Mouse (Mus musculus): Measurements from ENCODE around the gene Twf1. TPM values are rescaled to one million over a fixed set of nuclear protein-coding genes. Genes with fewer than 3 reads are reported as not detected.
A peak's percentile ranks its signal among the peaks of the same experiment; 100 is the strongest.

Gene Twf1
- polyA plus RNA-seq, 1 experiment from 2014 or later = 88.9 TPM

DNA sequence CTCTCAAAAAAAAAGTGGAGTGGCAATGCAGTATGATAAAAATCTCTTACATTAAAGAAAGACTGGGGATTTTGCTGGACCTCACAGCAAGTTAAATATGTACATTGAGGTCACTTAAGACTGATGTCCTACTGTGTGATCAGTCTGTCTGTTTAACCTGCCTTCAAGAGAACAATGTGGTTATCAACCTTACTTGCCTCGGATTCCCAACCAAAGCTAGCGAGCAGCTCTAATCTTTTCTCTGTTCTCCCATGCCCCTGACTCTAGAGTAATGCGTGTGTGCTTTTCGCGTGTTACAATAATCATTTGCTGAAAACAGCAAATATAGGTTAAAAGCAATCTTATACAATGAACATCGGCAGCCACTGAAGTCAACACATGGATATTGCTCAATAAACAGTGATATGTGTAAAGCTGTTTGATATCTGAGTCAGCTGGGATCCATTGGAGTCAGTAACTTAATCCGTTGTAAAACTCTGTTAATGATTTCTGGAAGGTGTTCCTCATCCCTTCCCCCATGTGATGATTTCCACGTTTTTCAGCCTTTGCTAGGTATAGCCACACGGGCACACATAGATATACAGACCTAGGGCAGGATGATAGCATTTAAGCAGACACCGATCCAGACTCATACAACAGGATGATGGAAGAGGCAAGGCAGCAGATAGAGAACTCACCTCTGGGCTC lies 21.1 kb downstream of the Twf1 start:
- no peak overlapping the region for H3K9ac ChIP-seq
- no peak overlapping the region for H3K4me3 ChIP-seq (replicated peaks)
- no peak overlapping the region for H3K4me2 ChIP-seq
- ATAC-seq (replicated peaks; ENCODE audit: low FRiP score) = no peak
- H3K27me3 ChIP-seq = no peaks in the 10 kb centered on the region
- WGBS = 82% methylated on average over 10 of the region's 10 CpGs
- H3K36me3 ChIP-seq = peaks cover 3% of the 10 kb centered on the region; the same call in 1 of the 2 replicates
- H3K4me1 ChIP-seq = no peaks in the 10 kb centered on the region
- H3K9me3 ChIP-seq (replicated peaks) = no peaks in the 10 kb centered on the region
- no peak overlapping the region for H3K27ac ChIP-seq

DNA sequence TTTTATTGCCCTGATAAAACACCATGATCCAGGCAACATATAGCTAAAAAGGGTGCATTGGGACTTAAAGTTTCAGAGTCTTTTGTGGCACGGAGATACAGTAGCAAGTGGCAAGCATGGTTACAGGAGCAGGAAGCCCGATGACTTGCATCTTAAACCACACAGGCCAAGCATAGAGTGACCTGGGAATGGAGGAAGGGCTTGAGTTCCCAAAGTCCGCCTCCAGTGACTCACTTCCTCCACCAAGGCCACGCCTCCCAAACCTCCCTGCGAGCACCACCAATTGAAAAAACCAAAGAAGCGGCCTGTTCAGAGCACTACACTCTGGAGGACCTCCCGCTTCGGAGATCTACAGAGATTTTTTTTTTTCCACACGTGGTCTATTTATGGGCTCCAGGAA lies 23.8 kb downstream of the Twf1 start:
- 89% methylated on average over 9 of the region's 9 CpGs for WGBS
- Histone ChIP-seq H3K4me1 (no peaks in the 10 kb centered on the region), H3K27me3 (no peaks in the 10 kb centered on the region), H3K4me2 (no peak overlapping the region), H3K27ac (no peak overlapping the region), H3K9me3 (replicated peaks) (no peaks in the 10 kb centered on the region), H3K9ac (no peak overlapping the region), H3K36me3 (peaks cover 9% of the 10 kb centered on the region), H3K4me3 (replicated peaks) (no peak overlapping the region)
- ATAC-seq (replicated peaks; ENCODE audit: low FRiP score) = no peak

DNA sequence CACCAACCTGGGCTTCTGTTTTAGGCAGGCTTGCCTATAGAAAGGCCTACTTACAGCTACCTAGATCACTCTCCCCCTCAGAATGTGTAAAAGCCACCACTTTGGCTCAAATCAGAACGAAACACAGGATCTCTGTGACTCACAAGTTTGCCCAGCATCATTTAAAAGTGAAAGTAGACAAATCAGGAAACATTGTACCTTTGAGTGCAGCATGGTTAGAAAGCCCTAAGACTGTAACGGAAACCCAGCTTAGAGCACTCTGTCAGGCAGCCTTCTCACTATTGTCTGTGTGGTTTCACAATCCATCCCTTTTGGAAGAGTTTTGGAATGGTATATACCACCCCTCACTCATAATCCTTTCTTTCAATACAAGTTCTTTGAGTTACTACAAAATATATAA lies 24.8 kb downstream of the Twf1 start:
- Histone ChIP-seq H3K36me3 (peaks cover 9% of the 10 kb centered on the region), H3K9me3 (replicated peaks) (no peaks in the 10 kb centered on the region), H3K27me3 (no peaks in the 10 kb centered on the region), H3K4me2 (no peak overlapping the region), H3K9ac (no peak overlapping the region), H3K4me3 (replicated peaks) (no peak overlapping the region), H3K27ac (no peak overlapping the region), H3K4me1 (no peaks in the 10 kb centered on the region)
- no peak for ATAC-seq (replicated peaks; ENCODE audit: low FRiP score)
- WGBS = 86% methylated on average over 2 of the region's 2 CpGs

DNA sequence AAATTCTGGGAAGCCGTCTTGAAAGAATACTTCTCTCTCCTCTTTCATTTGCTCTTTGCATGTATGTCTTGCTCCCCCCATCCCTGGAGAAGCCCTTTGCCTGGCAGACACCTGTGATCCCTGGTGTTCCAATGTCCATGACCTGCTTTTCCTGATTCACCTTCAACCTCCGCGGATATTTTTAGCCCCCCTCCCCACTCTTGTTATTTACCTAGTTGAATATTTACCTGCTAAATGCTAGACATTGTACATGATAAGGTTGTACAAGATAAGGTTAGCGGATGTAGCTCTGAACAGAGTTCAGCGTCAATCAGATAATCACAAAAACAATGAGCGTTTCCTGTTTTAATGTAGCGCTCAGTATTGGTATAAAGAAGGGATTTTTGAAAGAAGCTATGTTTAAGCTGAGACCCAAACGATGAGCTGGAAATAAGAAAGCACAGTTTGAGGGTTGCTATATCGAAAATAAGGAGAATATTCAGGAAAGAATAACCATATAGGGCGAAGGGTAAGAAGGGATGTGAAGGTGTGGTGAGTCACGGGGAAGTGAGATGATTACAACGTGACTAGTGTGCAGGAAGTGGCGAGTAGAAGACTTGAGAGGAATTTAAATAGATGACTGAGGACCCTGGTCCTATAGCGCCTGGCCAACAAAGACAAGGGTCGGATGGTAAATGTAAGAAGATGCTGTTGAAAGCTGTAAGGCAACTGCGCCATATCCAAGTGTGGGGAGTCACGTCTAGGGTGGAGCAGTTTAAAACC lies 30.6 kb downstream of the Twf1 start:
- Histone ChIP-seq H3K9me3 (replicated peaks) (no peaks in the 10 kb centered on the region), H3K9ac (no peak overlapping the region), H3K27me3 (no peaks in the 10 kb centered on the region), H3K4me1 (no peaks in the 10 kb centered on the region), H3K4me3 (replicated peaks) (no peak overlapping the region), H3K36me3 (peaks cover 18% of the 10 kb centered on the region), H3K27ac (no peak overlapping the region), H3K4me2 (no peak overlapping the region)
- no peak for ATAC-seq (replicated peaks; ENCODE audit: low FRiP score)
- WGBS = 80% methylated on average over 17 of the region's 17 CpGs

DNA sequence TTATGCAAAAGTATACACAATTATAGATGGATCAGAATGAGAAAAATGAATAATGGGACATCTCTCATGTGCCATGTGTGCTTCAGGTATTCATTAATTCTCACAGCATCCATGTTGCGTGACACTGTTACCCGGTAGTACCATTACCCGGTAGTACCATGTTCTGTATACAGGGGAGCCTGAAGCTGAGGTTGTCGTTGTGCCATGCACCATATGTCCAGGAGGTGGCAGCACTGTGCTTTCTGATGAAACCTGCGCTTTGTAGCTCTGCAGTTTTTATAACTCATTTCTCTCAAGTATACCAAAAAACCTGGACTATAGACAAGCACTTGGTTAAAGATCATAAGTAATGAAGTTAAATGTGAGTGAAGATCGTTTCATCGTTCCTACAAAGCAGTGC lies 32.2 kb downstream of the Twf1 start:
- no peak; the same call in 1 of the 2 replicates for ATAC-seq (replicated peaks; ENCODE audit: low FRiP score)
- no peaks in the 10 kb centered on the region for H3K27me3 ChIP-seq
- H3K4me1 ChIP-seq = no peaks in the 10 kb centered on the region

DNA sequence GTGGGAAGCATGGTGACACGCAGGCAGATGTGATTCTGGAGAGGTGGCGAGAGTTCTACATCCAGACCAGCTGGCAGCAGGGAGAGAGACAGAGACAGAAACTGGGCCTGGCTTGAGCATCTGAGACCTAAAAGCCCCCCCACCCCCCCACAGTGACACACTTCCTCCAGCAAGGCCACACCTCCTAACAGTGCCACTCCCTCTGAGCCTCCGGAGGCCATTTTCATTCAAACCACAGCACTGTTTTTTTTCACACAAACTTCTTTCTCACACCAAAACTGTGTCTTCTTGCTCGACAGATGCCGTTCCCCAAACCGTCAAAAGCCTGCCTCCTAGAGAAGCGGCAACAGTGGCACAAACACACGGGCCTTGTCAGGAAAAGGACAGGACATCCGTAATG lies 36.2 kb downstream of the Twf1 start:
- no peak overlapping the region for H3K4me3 ChIP-seq (replicated peaks)
- H3K9me3 ChIP-seq (replicated peaks) = 0 out of 2 replicates have a peak, but pooled peaks cover 4% of the 10 kb centered on the region
- no peak for ATAC-seq (replicated peaks; ENCODE audit: low FRiP score)
- peaks cover 40% of the 10 kb centered on the region for H3K36me3 ChIP-seq
- WGBS = 92% methylated on average over 9 of the region's 9 CpGs
- H3K4me2 ChIP-seq = no peak overlapping the region
- no peaks in the 10 kb centered on the region for H3K27me3 ChIP-seq
- no peak overlapping the region for H3K27ac ChIP-seq
- H3K4me1 ChIP-seq = no peaks in the 10 kb centered on the region
- no peak overlapping the region for H3K9ac ChIP-seq

More for the DNA sequence above, 32.2 kb downstream of the Twf1 start:
- H3K4me2 ChIP-seq = no peak overlapping the region
- H3K4me3 ChIP-seq (replicated peaks) = no peak overlapping the region
- WGBS = 24% methylated on average over 7 of the region's 7 CpGs
- H3K9ac ChIP-seq = no peak overlapping the region
- no peak overlapping the region for H3K27ac ChIP-seq
- H3K9me3 ChIP-seq (replicated peaks) = no peaks in the 10 kb centered on the region
- peaks cover 24% of the 10 kb centered on the region for H3K36me3 ChIP-seq

DNA sequence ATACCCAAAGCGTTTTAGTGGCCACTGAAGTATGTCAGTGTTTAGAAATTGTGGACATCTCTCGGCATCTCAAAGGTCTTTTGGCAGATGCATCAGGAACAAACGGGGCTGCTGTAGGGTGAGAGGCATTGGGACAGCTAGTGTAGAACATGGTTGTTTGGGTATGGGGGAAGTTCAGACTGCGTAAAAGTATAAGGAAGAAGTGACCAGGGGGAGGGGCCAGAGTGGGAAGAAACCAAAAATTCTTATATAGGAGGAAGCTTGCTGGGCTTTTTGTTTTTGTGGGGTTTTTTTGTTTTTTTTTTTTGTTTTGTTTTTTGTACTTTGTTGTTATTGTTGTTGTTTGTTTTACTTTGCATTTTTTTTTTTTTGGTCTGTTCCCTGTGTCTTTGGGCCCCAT lies 44.8 kb downstream of the Twf1 start:
- H3K27ac ChIP-seq = no peak overlapping the region
- no peak overlapping the region for H3K9ac ChIP-seq
- H3K27me3 ChIP-seq = no peaks in the 10 kb centered on the region
- peaks cover 11% of the 10 kb centered on the region; the same call in 1 of the 2 replicates for H3K36me3 ChIP-seq
- no peak overlapping the region for H3K4me3 ChIP-seq (replicated peaks)
- H3K4me1 ChIP-seq = peaks cover 9% of the 10 kb centered on the region; the same call in 1 of the 2 replicates
- H3K9me3 ChIP-seq (replicated peaks) = no peaks in the 10 kb centered on the region
- no peak for ATAC-seq (replicated peaks; ENCODE audit: low FRiP score)
- H3K4me2 ChIP-seq = no peak overlapping the region
- WGBS = 85% methylated on average over 4 of the region's 4 CpGs

DNA sequence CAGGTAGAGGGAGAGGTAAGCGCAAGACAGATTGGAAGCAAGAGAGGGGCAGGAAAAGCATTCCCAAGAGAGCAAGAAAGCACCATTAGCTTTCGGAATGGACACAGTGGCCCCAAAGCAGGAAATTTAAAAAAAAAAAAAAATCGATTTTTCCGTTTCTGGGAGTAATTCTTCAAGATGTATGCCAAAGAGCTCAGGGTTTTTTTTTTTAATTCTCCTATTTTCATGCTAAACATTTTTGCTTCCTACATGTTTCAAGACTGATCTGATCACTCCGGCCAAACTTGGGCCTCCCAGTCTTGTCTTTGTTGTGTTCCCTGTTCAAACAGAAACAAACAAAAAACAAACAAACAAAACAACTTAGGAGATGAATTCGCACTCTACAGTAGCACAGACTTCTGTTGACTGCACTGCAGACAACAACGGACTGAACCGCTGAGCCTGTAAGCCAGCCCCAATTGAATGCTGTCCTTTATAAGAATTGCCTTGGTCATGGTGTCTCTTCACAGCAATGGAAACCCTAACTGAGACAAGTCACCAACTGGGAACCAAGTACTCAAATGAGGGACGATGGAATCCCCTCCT lies 45.5 kb downstream of the Twf1 start:
- 41% methylated on average over 9 of the region's 9 CpGs for WGBS
- Histone ChIP-seq H3K4me3 (replicated peaks) (peak overlapping the region; percentile 89), H3K4me1 (peaks cover 9% of the 10 kb centered on the region; the same call in 1 of the 2 replicates), H3K4me2 (peak overlapping the region; percentile 78), H3K36me3 (peaks cover 7% of the 10 kb centered on the region; the same call in 1 of the 2 replicates), H3K27ac (peak overlapping the region; percentile 91), H3K27me3 (no peaks in the 10 kb centered on the region), H3K9ac (peak overlapping the region; percentile 75), H3K9me3 (replicated peaks) (no peaks in the 10 kb centered on the region)
- ATAC-seq (replicated peaks; ENCODE audit: low FRiP score) = no peak

DNA sequence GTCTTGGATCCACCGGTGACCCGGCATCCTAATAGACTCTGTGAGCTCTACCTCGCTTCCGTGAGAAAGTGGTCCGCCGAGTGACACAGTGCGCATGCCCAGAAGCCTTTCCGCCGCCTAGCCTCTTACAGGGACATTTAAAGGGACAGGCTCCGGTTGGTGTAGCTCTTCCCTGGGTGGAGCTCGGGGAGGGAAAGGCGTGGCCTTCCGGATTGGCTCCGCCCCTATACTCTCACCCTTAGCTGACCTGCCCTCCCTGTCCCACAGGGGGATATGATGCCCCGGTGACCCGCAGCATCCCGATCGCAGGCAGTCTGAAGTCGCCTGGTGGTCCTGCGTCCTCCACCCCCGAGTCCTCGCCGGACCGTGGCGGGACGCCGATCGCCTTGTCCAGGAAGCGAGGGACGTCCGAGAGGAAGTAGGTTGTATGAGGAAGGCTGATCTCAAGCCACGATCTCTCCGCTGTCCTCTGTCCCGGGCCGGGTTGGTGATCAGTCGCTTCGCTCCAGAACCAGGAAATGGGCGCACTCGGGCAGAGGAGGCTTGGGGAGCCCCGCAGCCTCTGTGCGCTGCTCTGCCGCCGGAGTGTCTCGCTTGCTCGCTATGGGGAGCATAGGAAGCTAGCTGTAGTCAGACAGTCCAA lies 46.2 kb downstream of the Twf1 start, which contains the start of the genes Pus7l and Irak4:
Gene Pus7l (minus strand): TSS at position 139 of the 643 bp plus-strand sequence.
Gene Irak4 (plus strand): TSS at position 235 of the 643 bp plus-strand sequence.
- peak within 1 kb of the TSS; percentile 91 for H3K27ac ChIP-seq
- peaks cover 9% of the 10 kb centered on the region; the same call in 1 of the 2 replicates for H3K4me1 ChIP-seq
- H3K4me2 ChIP-seq = peak within 1 kb of the TSS; percentile 78
- H3K36me3 ChIP-seq = 0 out of 2 replicates have a peak, but pooled peaks cover 6% of the 10 kb centered on the region
- ATAC-seq (replicated peaks; ENCODE audit: low FRiP score) = peak; percentile 99
- no peaks in the 10 kb centered on the region for H3K27me3 ChIP-seq
- WGBS = under 1% methylated on average over 45 of the region's 45 CpGs
- H3K4me3 ChIP-seq (replicated peaks) = peak within 1 kb of the TSS; percentile 89
- H3K9me3 ChIP-seq (replicated peaks) = no peaks in the 10 kb centered on the region
- H3K9ac ChIP-seq = peak within 1 kb of the TSS; percentile 75

DNA sequence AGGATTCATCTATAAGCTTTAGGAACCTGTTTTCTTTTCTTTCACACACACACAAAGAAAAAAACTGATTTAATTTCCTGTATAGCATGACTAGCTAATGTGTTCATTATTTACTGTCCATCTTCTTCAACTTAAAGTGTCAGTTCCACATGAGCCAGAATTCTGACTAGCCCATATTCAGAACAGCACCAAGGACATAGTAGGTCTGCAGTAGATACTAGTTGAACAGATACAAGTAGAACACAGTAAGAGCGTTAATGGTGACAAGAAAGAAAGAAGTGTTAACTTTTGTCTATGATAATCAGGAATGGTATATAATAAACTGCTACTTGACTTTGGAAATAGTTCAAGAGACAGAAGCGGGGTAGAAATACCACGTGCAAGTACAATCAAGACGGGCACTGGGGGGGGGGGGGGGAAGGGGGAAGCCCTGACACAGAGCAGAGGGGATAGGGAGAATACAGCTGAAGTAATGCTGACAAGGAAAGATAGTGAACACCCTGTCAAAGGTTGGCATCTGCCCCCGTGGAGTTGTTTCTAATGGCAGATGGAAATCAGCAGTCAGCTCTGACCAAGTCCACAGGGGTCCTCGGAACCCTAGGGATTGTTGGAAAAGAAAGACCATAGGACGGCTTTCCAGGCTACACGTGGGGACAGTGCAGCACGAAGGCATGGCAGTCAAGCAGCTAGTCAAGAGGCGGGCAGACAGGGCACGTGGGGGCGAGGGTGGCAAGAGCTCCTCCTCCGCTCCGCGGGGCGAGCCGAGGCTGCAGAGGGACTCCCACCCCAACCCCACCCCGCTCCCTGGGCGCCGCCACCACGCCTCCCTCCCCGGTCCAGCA lies 46.9 kb downstream of the Twf1 start:
- peak overlapping the region; percentile 91 for H3K27ac ChIP-seq
- peaks cover 9% of the 10 kb centered on the region; the same call in 1 of the 2 replicates for H3K4me1 ChIP-seq
- H3K9me3 ChIP-seq (replicated peaks) = no peaks in the 10 kb centered on the region
- 0 out of 2 replicates have a peak, but pooled peaks cover 11% of the 10 kb centered on the region for H3K36me3 ChIP-seq
- peak overlapping the region; percentile 89 for H3K4me3 ChIP-seq (replicated peaks)
- ATAC-seq (replicated peaks; ENCODE audit: low FRiP score) = peak; percentile 90
- H3K4me2 ChIP-seq = peak overlapping the region; percentile 78
- H3K27me3 ChIP-seq = no peaks in the 10 kb centered on the region
- WGBS = 10% methylated on average over 22 of the region's 22 CpGs
- H3K9ac ChIP-seq = peak overlapping the region; percentile 75

DNA sequence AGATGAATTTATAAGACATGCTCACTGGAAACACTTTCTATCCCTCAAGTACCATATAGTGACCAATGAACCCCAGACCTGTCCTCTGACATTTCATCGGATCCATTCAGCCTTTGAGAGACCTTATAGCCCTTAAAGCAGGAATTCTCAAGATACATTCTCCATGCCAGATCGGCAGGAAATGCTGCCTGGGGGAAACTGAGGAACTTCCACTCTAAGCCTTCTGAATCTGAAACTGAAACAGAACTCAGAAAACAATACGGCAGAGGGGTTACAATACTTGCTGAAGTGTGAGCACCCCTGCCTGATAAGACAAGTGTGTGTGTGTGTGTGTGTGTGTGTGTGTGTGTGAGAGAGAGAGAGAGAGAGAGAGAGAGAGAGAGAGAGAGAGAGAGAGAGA lies 50.4 kb downstream of the Twf1 start:
- Histone ChIP-seq H3K27ac (no peak overlapping the region), H3K27me3 (no peaks in the 10 kb centered on the region), H3K4me2 (no peak overlapping the region), H3K9me3 (replicated peaks) (no peaks in the 10 kb centered on the region), H3K4me3 (replicated peaks) (no peak overlapping the region), H3K9ac (no peak overlapping the region), H3K4me1 (peaks cover 9% of the 10 kb centered on the region; the same call in 1 of the 2 replicates), H3K36me3 (0 out of 2 replicates have a peak, but pooled peaks cover 11% of the 10 kb centered on the region)
- 89% methylated on average over 3 of the region's 3 CpGs for WGBS
- no peak for ATAC-seq (replicated peaks; ENCODE audit: low FRiP score)

Data from kidney, embryonic 15.5 days (tissue).